Mouse (Mus musculus) testis, adult 2 months (tissue): ENCODE measurements around the gene Adra2b.

Source experiments
- CTCF ChIP-seq: fragments of 200-500 bp; IDR thresholded peaks from 2 replicates; pipeline ENCODE4 v1.5.1; 2012; ENCODE audit warnings: low read depth, mild to moderate bottlenecking, inconsistent platforms, low read length, moderate library complexity; ENCODE audit not compliant: control insufficient read depth, insufficient read depth, insufficient replicate concordance
- POLR2A ChIP-seq: fragments of 200-500 bp; IDR thresholded peaks from 2 replicates; pipeline ENCODE4 v1.6.1; 2012; ENCODE audit warnings: low read depth, mild to moderate bottlenecking, inconsistent platforms, low read length, moderate library complexity; ENCODE audit not compliant: control insufficient read depth

- TF ChIP-seq POLR2A (no peak), CTCF (no peak)
Measured at GRCm38 (mm10) chr2:127346334-127346733, 16.7 kb upstream of the Adra2b start.
